Mouse (Mus musculus): ENCODE results near the gene Slx4ip.

Slx4ip gene

GRCm38 (mm10) chr2:137063829-137064228, 172.8 kb downstream of the Slx4ip start:
- in situ Hi-C loops (cut with MseI, MboI): no loop called here

- in situ Hi-C loops (cut with MseI, MboI): no loop called here
Observed at GRCm38 (mm10) chr2:137064513-137064912, 173.5 kb downstream of the Slx4ip start.

- in situ Hi-C loops (cut with MseI, MboI): no loop called here
Observed at GRCm38 (mm10) chr2:137067479-137068110, 176.6 kb downstream of the Slx4ip start.

- in situ Hi-C loops (cut with MseI, MboI): no loop called here
Observed at GRCm38 (mm10) chr2:137073473-137074312, 182.7 kb downstream of the Slx4ip start.

- in situ Hi-C loops (cut with MseI, MboI): no loop called here
Observed at GRCm38 (mm10) chr2:137074313-137074620, 183.2 kb downstream of the Slx4ip start.

GRCm38 (mm10) chr2:137078771-137079170, 187.8 kb downstream of the Slx4ip start:
- in situ Hi-C loops (cut with MseI, MboI): no loop called here

- in situ Hi-C loops (cut with MseI, MboI): no loop called here
Observed at GRCm38 (mm10) chr2:137079721-137080320, 188.8 kb downstream of the Slx4ip start.

GRCm38 (mm10) chr2:137080468-137080867, 189.4 kb downstream of the Slx4ip start:
- in situ Hi-C loops (cut with MseI, MboI): no loop called here

- in situ Hi-C loops (cut with MseI, MboI): no loop called here
Observed at GRCm38 (mm10) chr2:137081001-137081400, 190.0 kb downstream of the Slx4ip start.

GRCm38 (mm10) chr2:137082896-137083620, 192.0 kb downstream of the Slx4ip start:
- in situ Hi-C loops (cut with MseI, MboI): no loop called here

GRCm38 (mm10) chr2:137085257-137085656, 194.2 kb downstream of the Slx4ip start:
- in situ Hi-C loops (cut with MseI, MboI): no loop called here

- in situ Hi-C loops (cut with MseI, MboI): no loop called here
Observed at GRCm38 (mm10) chr2:137086621-137087395, 195.8 kb downstream of the Slx4ip start.

GRCm38 (mm10) chr2:137087705-137088104, 196.7 kb downstream of the Slx4ip start:
- in situ Hi-C loops (cut with MseI, MboI): no loop called here

GRCm38 (mm10) chr2:137091766-137092522, 200.9 kb downstream of the Slx4ip start:
- in situ Hi-C loops (cut with MseI, MboI): no loop called here

- in situ Hi-C loops (cut with MseI, MboI): no loop called here
Observed at GRCm38 (mm10) chr2:137092523-137093297, 201.7 kb downstream of the Slx4ip start.

- in situ Hi-C loops (cut with MseI, MboI): no loop called here
Observed at GRCm38 (mm10) chr2:137093298-137093630, 202.2 kb downstream of the Slx4ip start.

GRCm38 (mm10) chr2:137094301-137094700, 203.3 kb downstream of the Slx4ip start:
- in situ Hi-C loops (cut with MseI, MboI): no loop called here

- in situ Hi-C loops (cut with MseI, MboI): no loop called here
Observed at GRCm38 (mm10) chr2:137096981-137097460, 206.0 kb downstream of the Slx4ip start.

GRCm38 (mm10) chr2:137098269-137099035, 207.4 kb downstream of the Slx4ip start:
- in situ Hi-C loops (cut with MseI, MboI): no loop called here
